Mouse (Mus musculus) inflammation-experienced regulatory T-cells, adult 6 months (primary cell): ENCODE data around the gene Prtn3. TPM values are rescaled to one million over a fixed set of nuclear protein-coding genes. Genes with fewer than 3 reads are reported as not detected.
A peak's percentile ranks its signal among the peaks of the same experiment; 100 is the strongest.

Source experiments
- ATAC-seq: one replicate; pipeline ENCODE4 v1.8.0; 2017
- polyA plus RNA-seq, 3 experiments: library from polyadenylated mRNA; unstranded; fragments of 100-300 nt; shearing (Covaris generic); gene quantifications; one replicate each; pipeline ENCODE4 v1.2.1; 2017

The Prtn3 gene
- not detected for polyA plus RNA-seq

GRCm38 (mm10) chr10:79874290-79874862, at the start of gene Prtn3, which contains the start of gene Plppr3:
TSS of gene Prtn3 (plus strand) at chr10:79874476.
TSS of gene Plppr3 (minus strand) at chr10:79874634.
- ATAC-seq, result no peak

GRCm38 (mm10) chr10:79831583-79831982, 42.7 kb upstream of the Prtn3 start:
- ATAC-seq, result no peak

GRCm38 (mm10) chr10:79832026-79832785, 42.1 kb upstream of the Prtn3 start:
- ATAC-seq, result no peak

GRCm38 (mm10) chr10:79832786-79833181, 41.5 kb upstream of the Prtn3 start:
- ATAC-seq, result no peak

GRCm38 (mm10) chr10:79834769-79835398, 39.4 kb upstream of the Prtn3 start:
- ATAC-seq, result peak; percentile 67

- no peak for ATAC-seq
Measured at GRCm38 (mm10) chr10:79836918-79837317, 37.4 kb upstream of the Prtn3 start.

GRCm38 (mm10) chr10:79838151-79838550, 36.1 kb upstream of the Prtn3 start:
- no peak for ATAC-seq

GRCm38 (mm10) chr10:79840091-79840490, 34.2 kb upstream of the Prtn3 start:
- ATAC-seq, result no peak

GRCm38 (mm10) chr10:79840644-79841551, 33.4 kb upstream of the Prtn3 start:
- no peak for ATAC-seq

GRCm38 (mm10) chr10:79842322-79842721, 32.0 kb upstream of the Prtn3 start:
- no peak for ATAC-seq

- ATAC-seq, result no peak
Measured at GRCm38 (mm10) chr10:79843476-79843875, 30.8 kb upstream of the Prtn3 start.

GRCm38 (mm10) chr10:79846553-79846952, 27.7 kb upstream of the Prtn3 start:
- ATAC-seq, result no peak

GRCm38 (mm10) chr10:79849941-79850628, 24.2 kb upstream of the Prtn3 start:
- ATAC-seq, result no peak

- ATAC-seq, result no peak
Measured at GRCm38 (mm10) chr10:79851653-79852052, 22.6 kb upstream of the Prtn3 start.

GRCm38 (mm10) chr10:79852107-79852789, 22.0 kb upstream of the Prtn3 start:
- no peak for ATAC-seq

GRCm38 (mm10) chr10:79852827-79853226, 21.4 kb upstream of the Prtn3 start:
- ATAC-seq, result no peak

- no peak for ATAC-seq
Measured at GRCm38 (mm10) chr10:79853392-79853791, 20.9 kb upstream of the Prtn3 start.

GRCm38 (mm10) chr10:79853860-79854795, 20.1 kb upstream of the Prtn3 start, which contains the start of gene Ptbp1:
TSS of gene Ptbp1 (plus strand) at chr10:79854427.
- peak; percentile 80 for ATAC-seq

GRCm38 (mm10) chr10:79854801-79855541, 19.3 kb upstream of the Prtn3 start:
- ATAC-seq, result peak; percentile 23
